Mouse (Mus musculus) spleen, adult 18-20 months (tissue): Measurements from ENCODE around the gene Sugp1.
A peak's percentile ranks its signal among the peaks of the same experiment; 100 is the strongest.

Experiments
- DNase-seq, 2 experiments: peaks; one replicate each; pipeline ENCODE4 v3.0.0; 2022; ENCODE audit warnings: mixed read lengths in 2 of 2

The Sugp1 gene

DNA sequence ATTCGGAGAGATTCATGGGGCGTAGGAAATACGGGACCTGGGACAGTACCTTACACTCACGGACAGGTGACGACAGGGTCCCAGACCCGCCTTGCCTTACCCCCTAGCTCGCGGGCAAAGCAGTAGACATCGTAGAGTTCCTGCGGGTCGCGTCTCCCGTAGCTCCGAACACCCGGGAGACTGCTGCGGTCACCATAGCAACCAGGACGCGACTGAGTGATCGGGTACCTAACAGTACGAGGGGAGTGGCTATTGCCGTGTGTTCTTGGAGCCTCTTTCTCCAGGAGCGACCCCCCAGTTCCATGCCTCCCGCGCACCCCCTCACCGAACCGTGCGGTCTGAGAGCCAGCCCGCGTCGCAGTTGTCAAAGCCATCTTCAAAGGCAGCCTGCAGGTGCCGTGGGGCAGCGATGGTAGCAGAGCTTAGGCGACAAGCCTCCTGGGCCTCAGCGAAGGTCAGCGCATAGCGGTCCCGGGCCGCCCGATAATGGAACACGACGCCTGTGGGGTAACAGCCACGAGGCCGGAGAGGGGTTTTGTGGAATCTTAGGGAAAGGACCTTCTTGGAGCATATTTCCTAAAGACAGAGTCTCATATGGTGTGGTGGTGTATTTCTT, 69.9 kb downstream of the Sugp1 start:
- DNase-seq, result no peak

DNA sequence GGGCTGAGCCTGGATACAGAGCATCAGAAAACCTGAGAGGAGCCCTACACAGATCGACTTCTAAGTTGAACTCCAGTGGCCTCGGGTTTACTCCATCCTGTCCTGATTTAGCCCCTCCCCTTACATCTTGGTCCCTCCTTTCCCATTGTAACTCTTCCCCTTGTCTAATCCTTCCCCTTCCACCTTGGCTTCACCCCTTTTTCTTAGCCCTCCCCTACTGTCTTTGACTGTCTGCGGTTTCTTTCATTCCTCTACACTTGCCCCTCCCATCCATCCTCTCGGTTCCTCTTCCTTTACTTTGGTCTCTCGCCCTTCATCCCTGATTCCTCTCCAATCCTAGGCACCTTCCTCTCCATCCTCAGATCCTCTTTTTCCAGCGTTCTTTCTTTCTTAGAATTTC, 71.9 kb downstream of the Sugp1 start:
- no peak for DNase-seq

DNA sequence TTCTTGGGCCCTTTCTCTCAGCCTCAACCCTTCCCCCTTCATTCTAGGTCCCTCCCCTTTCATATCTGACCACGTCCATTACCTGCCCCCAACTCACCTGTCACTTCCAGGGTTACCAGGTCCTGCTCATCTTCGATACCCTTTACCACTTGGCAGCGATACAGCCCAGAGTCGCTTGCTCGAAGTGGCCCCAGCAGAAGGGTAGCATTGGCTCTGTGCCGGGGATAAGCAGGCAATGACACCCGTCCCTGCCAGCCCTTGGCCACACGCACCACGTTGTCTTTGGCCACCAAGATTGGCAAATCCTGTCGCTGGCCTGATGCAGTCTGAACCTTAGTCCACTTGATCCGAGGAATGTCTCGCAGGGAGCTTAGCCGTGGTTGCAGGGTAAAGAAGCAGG, 72.3 kb downstream of the Sugp1 start:
- no peak for DNase-seq

DNA sequence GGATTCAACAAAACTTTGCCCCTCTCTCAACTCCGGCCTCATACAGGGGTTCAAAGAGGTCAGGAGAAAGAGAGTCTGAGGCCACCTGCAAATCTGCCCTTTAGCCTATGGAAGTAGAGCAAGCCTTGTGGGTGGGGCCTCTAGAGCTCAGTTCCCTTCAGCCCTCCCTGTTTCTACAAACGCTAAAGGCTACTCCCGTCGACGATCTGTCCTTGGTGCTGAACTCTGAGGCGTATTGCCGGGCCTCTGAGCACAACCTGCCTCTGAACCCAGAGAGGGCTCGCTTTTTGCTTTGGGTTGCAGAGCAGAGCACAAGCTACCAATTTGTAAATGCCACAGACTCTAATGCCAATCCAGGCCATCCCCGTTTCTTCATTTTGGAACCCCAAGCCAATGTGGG, 75.0 kb downstream of the Sugp1 start:
- no peak for DNase-seq

DNA sequence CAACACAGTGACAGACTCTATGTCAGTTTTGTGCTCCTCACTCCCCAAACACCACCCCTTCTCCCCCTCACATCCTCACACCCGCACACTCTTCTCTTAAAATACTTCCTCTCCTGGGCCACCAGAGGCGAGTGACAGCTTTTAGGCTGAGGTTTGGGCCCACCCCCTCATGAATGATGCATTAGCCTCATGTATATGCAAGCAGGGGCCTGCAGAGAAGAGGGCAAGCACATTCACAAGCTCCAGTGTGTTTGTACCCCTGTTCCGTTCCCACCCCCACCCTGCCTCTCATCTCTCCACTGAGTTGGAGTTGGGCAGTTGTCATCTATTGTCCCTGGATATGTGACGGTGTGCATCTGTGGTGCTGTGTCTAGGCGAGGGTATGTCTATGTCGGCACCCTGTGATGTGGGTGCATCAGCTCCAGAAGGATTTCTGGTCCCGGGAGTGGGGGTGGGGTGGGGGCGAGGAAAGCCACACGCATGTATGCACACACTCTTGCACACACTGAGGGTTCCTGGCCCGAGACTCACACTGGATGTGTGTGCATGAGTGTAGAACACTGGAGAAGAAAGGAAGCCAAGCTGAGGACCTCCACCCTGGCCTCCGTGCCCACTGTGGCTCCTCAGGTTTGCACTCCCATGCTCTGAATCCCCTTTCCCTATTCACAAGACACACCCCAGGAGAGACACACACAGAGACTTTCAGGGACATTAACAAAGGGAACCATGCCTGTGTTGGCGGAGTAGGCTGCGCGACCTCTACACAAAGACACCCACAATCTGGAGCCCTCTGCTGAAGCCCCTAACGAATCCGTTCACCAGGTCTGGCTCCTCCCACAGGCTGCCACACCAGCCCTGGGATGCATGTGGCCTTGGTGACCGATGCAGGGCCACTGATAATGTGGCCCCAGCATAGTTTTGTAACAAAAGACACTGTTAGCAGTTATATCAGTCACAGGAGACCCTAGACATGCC, 76.4 kb downstream of the Sugp1 start:
- DNase-seq, result no peak

DNA sequence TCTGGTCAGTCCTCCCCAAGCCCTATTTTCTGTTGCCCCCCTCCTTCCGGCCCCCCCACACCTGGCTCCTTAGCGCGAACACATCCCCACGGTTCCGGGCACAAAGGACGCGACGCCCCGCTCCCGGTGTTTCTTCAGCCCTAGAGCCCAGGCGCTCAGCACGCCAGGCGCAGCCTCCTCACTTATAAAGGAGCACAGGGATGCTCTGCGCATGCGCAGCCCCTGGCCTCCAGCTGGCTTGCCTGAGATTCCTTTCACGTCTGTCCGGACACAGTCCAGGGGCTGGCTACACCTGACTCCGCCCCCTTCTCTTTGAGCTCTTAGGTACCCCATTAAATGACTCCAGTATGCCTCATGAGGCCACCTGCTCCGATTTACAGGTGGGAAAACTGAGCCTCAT, 78.1 kb downstream of the Sugp1 start, which contains the start of gene Ncan:
Gene Ncan (minus strand): TSS at position 207 of the 400 bp plus-strand sequence.
- DNase-seq, result peak in 1 of 2 experiments; percentile 27
